ENCODE assay signal across 20 mouse cellular contexts in the genomic region with DNA sequence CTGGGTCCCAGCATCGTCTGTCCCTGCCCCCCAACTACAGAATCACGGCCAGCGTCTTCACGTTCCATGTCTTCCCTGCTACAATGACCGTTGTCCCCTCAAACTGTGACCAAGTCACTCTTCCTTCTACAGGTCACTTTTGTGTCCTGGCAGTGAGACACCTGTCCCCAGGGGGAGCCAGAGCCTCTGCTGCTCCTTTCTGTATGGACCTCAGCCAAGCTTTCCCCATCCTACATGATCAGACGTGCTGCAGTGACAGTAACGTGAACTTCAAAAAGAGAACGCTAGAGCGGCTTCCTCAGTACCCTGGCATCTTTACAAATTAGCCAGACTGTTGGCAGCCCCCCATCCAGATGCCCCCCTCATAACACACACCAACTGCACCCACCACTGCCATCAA. TPM values are rescaled to one million over a fixed set of nuclear protein-coding genes. Genes with fewer than 3 reads are reported as not detected.
DNase-seq lines count a peak whose midpoint lies in the region; ATAC-seq and TF ChIP-seq lines count a peak whose summit lies in the region.
"Had no signal": no experiment of that assay in that cellular context is flagged by ENCODE, and none has a peak within 500 bp of the region (broad histone marks: within the 10 kb centered on the region; RNA-seq: fewer than 3 reads in every experiment).

No protein-coding gene starts in this region.

- H3K4me1 ChIP-seq in cerebellum, adult 2 months (ENCODE audit: control insufficient read depth, insufficient read depth, low read length), result no peaks in the 10 kb centered on the region
- peaks cover 11 to 22% of the 10 kb centered on the region in 2 experiments for H3K4me1 ChIP-seq in liver, embryonic 14.5 days (replicated peaks; ENCODE audit: control insufficient read depth in 2 of 2, insufficient read depth in 2 of 2, low read length in 1 of 2)
- H3K4me1 ChIP-seq in liver, embryonic 12.5 days, result peaks cover 32% of the 10 kb centered on the region
- H3K4me1 ChIP-seq: embryonic facial prominence, embryonic 12.5 days; hindbrain, embryonic 13.5 days; midbrain, embryonic 12.5 days had no signal

- H3K36me3 ChIP-seq in liver, embryonic 14.5 days (replicated peaks; ENCODE audit: control insufficient read depth, insufficient read depth, low read depth), result no peaks in the 10 kb centered on the region
- no peaks in the 10 kb centered on the region for H3K36me3 ChIP-seq in liver, embryonic 12.5 days
- H3K36me3 ChIP-seq: embryonic facial prominence, embryonic 12.5 days; G1E; heart, embryonic 13.5 days; hindbrain, embryonic 13.5 days; lung, embryonic 15.5 days; midbrain, embryonic 12.5 days had no signal

- no peak overlapping the region for H3K4me3 ChIP-seq in cerebellum, adult 2 months (replicated peaks; ENCODE audit: insufficient read depth, low read depth, low read length)
- no peak overlapping the region for H3K4me3 ChIP-seq in liver, embryonic 14.5 days (ENCODE audit: insufficient read depth in 1 of 2, low read depth in 2 of 2, low read length in 2 of 2)
- H3K4me3 ChIP-seq in liver, embryonic 12.5 days, result no peak overlapping the region
- H3K4me3 ChIP-seq: embryonic facial prominence, embryonic 12.5 days; heart, embryonic 13.5 days; hindbrain, embryonic 13.5 days; lung, embryonic 15.5 days; midbrain, embryonic 12.5 days had no signal

- 31% methylated on average over 9 of the region's 9 CpGs for WGBS in cerebellum, adult 2 months
- WGBS in liver, embryonic 14.5 days (ENCODE audit: insufficient replicate concordance), result 81% methylated on average over 9 of the region's 9 CpGs
- 79% methylated on average over 9 of the region's 9 CpGs for WGBS in liver, embryonic 12.5 days (ENCODE audit: insufficient replicate concordance)

- intact Hi-C loops in heart, postnatal 14 days (cut with DNase I), result loop anchor here (1.0 to 5.0 kb wide), 2 partner anchors 33 to 171 kb away; no protein-coding TSS in a partner anchor

- DNase-seq in cerebellum, adult 2 months, result no peak
- no peak for DNase-seq in cerebellum, postnatal 25 days
- peak; percentile 31 to 52 for DNase-seq in heart, postnatal 14 days
- DNase-seq in heart, adult 8-10 months (ENCODE audit: low spot score), result no peak
- DNase-seq in liver, embryonic 14.5 days (ENCODE audit: low read depth in 3 of 3, low spot score in 3 of 3), result no peak
- peak; percentile 39 for DNase-seq in brain, embryonic 14.5 days (ENCODE audit: low read depth)
- DNase-seq in spleen, postnatal 14 days (ENCODE audit: low spot score in 2 of 2), result no peak
- DNase-seq: adrenal gland, postnatal 14 days; cerebellum, adult 18-20 months; gastrocnemius, postnatal 14 days; right cerebral cortex, adult 18-20 months; thymus, postnatal 25 days had no signal

- H3K4me2 ChIP-seq in liver, embryonic 14.5 days (ENCODE audit: low read depth), result no peak overlapping the region
- no peak overlapping the region for H3K4me2 ChIP-seq in liver, embryonic 12.5 days
- H3K4me2 ChIP-seq: embryonic facial prominence, embryonic 12.5 days; heart, embryonic 13.5 days; hindbrain, embryonic 13.5 days; lung, embryonic 15.5 days; midbrain, embryonic 12.5 days had no signal

- TF ChIP-seq CTCF in cerebellum, adult 2 months (IDR thresholded peaks at IDR 0.05; ENCODE audit: borderline replicate concordance, insufficient read depth, low read depth, low read length), result 0 out of 2 replicates have a peak, but pooled peaks have one; percentile 4
- TF ChIP-seq CTCF in liver, embryonic 14.5 days (IDR thresholded peaks at IDR 0.05; ENCODE audit: low read depth), result peak; percentile 60
- TF ChIP-seq CTCF in brain, embryonic 14.5 days (IDR thresholded peaks at IDR 0.05; ENCODE audit: borderline replicate concordance, extremely low read depth, insufficient read depth, insufficient read length), result no peak

- no peak for TF ChIP-seq POLR2A in cerebellum, adult 2 months (IDR thresholded peaks at IDR 0.05; ENCODE audit: borderline replicate concordance, insufficient read depth, low read length)
- TF ChIP-seq POLR2A in brain, embryonic 14.5 days (IDR thresholded peaks at IDR 0.05; ENCODE audit: borderline replicate concordance, extremely low read depth, insufficient read depth, insufficient read length, poor library complexity, severe bottlenecking), result no peak

- H3K9me3 ChIP-seq in liver, embryonic 14.5 days (ENCODE audit: control insufficient read depth, low read length), result no peaks in the 10 kb centered on the region
- H3K9me3 ChIP-seq in liver, embryonic 12.5 days (replicated peaks), result 0 out of 2 replicates have a peak, but pooled peaks cover 3% of the 10 kb centered on the region
- H3K9me3 ChIP-seq: embryonic facial prominence, embryonic 12.5 days; heart, embryonic 13.5 days; hindbrain, embryonic 13.5 days; lung, embryonic 15.5 days; midbrain, embryonic 12.5 days had no signal

- H3K9ac ChIP-seq in liver, embryonic 14.5 days (replicated peaks), result no peak overlapping the region
- H3K9ac ChIP-seq in liver, embryonic 12.5 days, result no peak overlapping the region
- H3K9ac ChIP-seq: embryonic facial prominence, embryonic 12.5 days; heart, embryonic 13.5 days; hindbrain, embryonic 13.5 days; lung, embryonic 15.5 days; midbrain, embryonic 12.5 days had no signal

- no peak for ATAC-seq in liver, embryonic 14.5 days (ENCODE audit: insufficient read depth)
- ATAC-seq in liver, embryonic 12.5 days, result no peak
- ATAC-seq: forebrain, embryonic 14.5 days had no signal

- TF ChIP-seq EP300 in liver, embryonic 14.5 days (IDR thresholded peaks at IDR 0.05; ENCODE audit: low read depth), result no peak

- H3K27ac ChIP-seq in cerebellum, adult 2 months (ENCODE audit: insufficient read depth, low read length), result no peak overlapping the region
- no peak overlapping the region for H3K27ac ChIP-seq in liver, embryonic 14.5 days
- no peak overlapping the region for H3K27ac ChIP-seq in liver, embryonic 12.5 days
- H3K27ac ChIP-seq: embryonic facial prominence, embryonic 12.5 days; heart, embryonic 13.5 days; hindbrain, embryonic 13.5 days; lung, embryonic 15.5 days; midbrain, embryonic 12.5 days had no signal

- no peaks in the 10 kb centered on the region for H3K27me3 ChIP-seq in cerebellum, adult 2 months (ENCODE audit: control insufficient read depth, insufficient read depth, low read length)
- H3K27me3 ChIP-seq in liver, embryonic 14.5 days (ENCODE audit: control insufficient read depth, insufficient read depth, low read length), result no peaks in the 10 kb centered on the region; the same call in 1 of the 2 replicates
- H3K27me3 ChIP-seq in liver, embryonic 12.5 days (replicated peaks), result peaks cover 22% of the 10 kb centered on the region
- H3K27me3 ChIP-seq: embryonic facial prominence, embryonic 12.5 days; heart, embryonic 13.5 days; hindbrain, embryonic 13.5 days; lung, embryonic 15.5 days; midbrain, embryonic 12.5 days had no signal

RNA-seq across cellular contexts. Expression of a gene that starts 18.3 kb away (rescaled TPM):
- 33.9 and 34.5 TPM in 2 replicates for polyA plus RNA-seq in cerebellum, adult 2 months (2012; rRNA removed)
- 100 to 1,000 TPM; 125 to 142 TPM for total RNA-seq in heart, postnatal 14 days (2021)
- 100 to 1,000 TPM; 122 to 145 (median 132) TPM for total RNA-seq in heart, adult 8-10 months (2022)
- 3.9 and 4.9 TPM in 2 replicates for polyA plus RNA-seq in liver, embryonic 14.5 days (2012; rRNA removed)
- polyA plus RNA-seq in liver, embryonic 14.5 days (2014; fragmentation: Nextera tagmentation; extraction: Ambion mirVana), result 13.1 and 13.5 TPM in 2 replicates
- 17.1 and 17.9 TPM in 2 replicates for polyA plus RNA-seq in liver, embryonic 12.5 days (2016; fragmentation: Nextera tagmentation; extraction: Ambion mirVana)
- 34.8 and 43.1 TPM in 2 replicates for polyA plus RNA-seq in brain, embryonic 14.5 days (2012; rRNA removed)

RNA-seq across cellular contexts. Expression of a gene that starts 43.5 kb away (rescaled TPM):
- 31.7 and 32.2 TPM in 2 replicates for polyA plus RNA-seq in cerebellum, adult 2 months (2012; rRNA removed)
- total RNA-seq in heart, postnatal 14 days (2021), result 10 to 100 TPM; 36.6 to 42.0 TPM
- 10 to 100 TPM; 18.7 to 28.6 (median 22.0) TPM for total RNA-seq in heart, adult 8-10 months (2022)
- polyA plus RNA-seq in liver, embryonic 14.5 days (2012; rRNA removed), result 9.3 and 11.6 TPM in 2 replicates
- polyA plus RNA-seq in liver, embryonic 14.5 days (2014; fragmentation: Nextera tagmentation; extraction: Ambion mirVana), result 15.4 and 16.2 TPM in 2 replicates
- polyA plus RNA-seq in liver, embryonic 12.5 days (2016; fragmentation: Nextera tagmentation; extraction: Ambion mirVana), result 24.5 and 27.8 TPM in 2 replicates
- 43.7 and 54.3 TPM in 2 replicates for polyA plus RNA-seq in brain, embryonic 14.5 days (2012; rRNA removed)

Comparison
In these comparisons a context has a peak if more than half of its experiments do, and no peak if none do; other contexts are left out.
1. DNase-seq: peak in heart, postnatal 14 days (2 of 2) and brain, embryonic 14.5 days (single experiment); none in cerebellum, adult 2 months (0 of 2), cerebellum, postnatal 25 days (0 of 2), heart, adult 8-10 months (single experiment), liver, embryonic 14.5 days (0 of 3) and spleen, postnatal 14 days (0 of 2).